Mouse (Mus musculus): ENCODE measurements at regions not wholly inside any gene's neighbourhood (a gene's known extent, or its start where the extent isn't known, plus 50 kb on each side); places are given as distances from the start of the nearest gene placed in this dataset.

GRCm38 (mm10) chr3:50916305-50916854 lies 307.9 kb upstream of the Noct start:
- no peak for ATAC-seq (ENCODE audit: low FRiP score)
- no peak overlapping the region for H3K27ac ChIP-seq (replicated peaks)
- WGBS, result 64% methylated on average over 5 of the region's 5 CpGs
- peaks cover 17% of the 10 kb centered on the region for H3K4me1 ChIP-seq
- H3K4me2 ChIP-seq, result no peak overlapping the region
- no peaks in the 10 kb centered on the region for H3K9me3 ChIP-seq (replicated peaks)
- no peak overlapping the region for H3K9ac ChIP-seq (replicated peaks)
- no peak overlapping the region for H3K4me3 ChIP-seq (replicated peaks)
- H3K27me3 ChIP-seq (replicated peaks), result no peaks in the 10 kb centered on the region
- no peaks in the 10 kb centered on the region for H3K36me3 ChIP-seq

- Histone ChIP-seq H3K4me3 (replicated peaks) (no peak overlapping the region), H3K4me1 (peaks cover 10% of the 10 kb centered on the region), H3K4me2 (no peak overlapping the region), H3K27me3 (replicated peaks) (no peaks in the 10 kb centered on the region), H3K27ac (replicated peaks) (no peak overlapping the region), H3K9me3 (replicated peaks) (no peaks in the 10 kb centered on the region), H3K9ac (replicated peaks) (no peak overlapping the region), H3K36me3 (no peaks in the 10 kb centered on the region)
- WGBS, result 94% methylated on average over 10 of the region's 10 CpGs
- ATAC-seq (ENCODE audit: low FRiP score), result no peak
Measured at GRCm38 (mm10) chr3:50922347-50922746, 301.9 kb upstream of the Noct start.

GRCm38 (mm10) chr3:50922832-50923231 lies 301.4 kb upstream of the Noct start:
- H3K4me1 ChIP-seq, result peaks cover 15% of the 10 kb centered on the region
- no peak overlapping the region for H3K4me2 ChIP-seq
- 78% methylated on average over 5 of the region's 5 CpGs for WGBS
- no peaks in the 10 kb centered on the region for H3K9me3 ChIP-seq (replicated peaks)
- H3K9ac ChIP-seq (replicated peaks), result no peak overlapping the region
- H3K36me3 ChIP-seq, result no peaks in the 10 kb centered on the region
- ATAC-seq (ENCODE audit: low FRiP score), result no peak
- no peak overlapping the region for H3K27ac ChIP-seq (replicated peaks)
- no peak overlapping the region for H3K4me3 ChIP-seq (replicated peaks)
- H3K27me3 ChIP-seq (replicated peaks), result no peaks in the 10 kb centered on the region

- Histone ChIP-seq H3K4me3 (replicated peaks) (no peak overlapping the region), H3K27me3 (replicated peaks) (no peaks in the 10 kb centered on the region), H3K4me1 (peaks cover 15% of the 10 kb centered on the region), H3K36me3 (no peaks in the 10 kb centered on the region), H3K27ac (replicated peaks) (no peak overlapping the region), H3K9me3 (replicated peaks) (no peaks in the 10 kb centered on the region), H3K4me2 (no peak overlapping the region), H3K9ac (replicated peaks) (no peak overlapping the region)
- no peak for ATAC-seq (ENCODE audit: low FRiP score)
- WGBS, result 66% methylated on average over 7 of the region's 7 CpGs
Measured at GRCm38 (mm10) chr3:50923327-50923726, 300.9 kb upstream of the Noct start.

GRCm38 (mm10) chr3:50927318-50927717 lies 296.9 kb upstream of the Noct start:
- 45% methylated on average over 4 of the region's 4 CpGs for WGBS
- Histone ChIP-seq H3K4me1 (peaks cover 19% of the 10 kb centered on the region), H3K4me3 (replicated peaks) (no peak overlapping the region), H3K27ac (replicated peaks) (no peak overlapping the region), H3K9ac (replicated peaks) (no peak overlapping the region), H3K36me3 (no peaks in the 10 kb centered on the region), H3K9me3 (replicated peaks) (no peaks in the 10 kb centered on the region), H3K4me2 (no peak overlapping the region), H3K27me3 (replicated peaks) (no peaks in the 10 kb centered on the region)
- ATAC-seq (ENCODE audit: low FRiP score), result peak; percentile 77

- no peak overlapping the region for H3K4me2 ChIP-seq
Measured at GRCm38 (mm10) chr3:50929013-50929412, 295.2 kb upstream of the Noct start.

GRCm38 (mm10) chr3:50932397-50933089 lies 291.7 kb upstream of the Noct start:
- Histone ChIP-seq H3K4me3 (replicated peaks) (no peak overlapping the region), H3K9ac (replicated peaks) (no peak overlapping the region), H3K36me3 (no peaks in the 10 kb centered on the region), H3K9me3 (replicated peaks) (no peaks in the 10 kb centered on the region), H3K4me2 (no peak overlapping the region), H3K27ac (replicated peaks) (peak overlapping the region; percentile 35; the same call in 1 of the 2 replicates), H3K27me3 (replicated peaks) (no peaks in the 10 kb centered on the region), H3K4me1 (peaks cover 14% of the 10 kb centered on the region)
- WGBS, result 49% methylated on average over 10 of the region's 10 CpGs
- ATAC-seq (ENCODE audit: low FRiP score), result 0 out of 2 replicates have a peak, but pooled peaks have one; percentile 26

More at GRCm38 (mm10) chr3:50929013-50929412, 295.2 kb upstream of the Noct start:
- ATAC-seq (ENCODE audit: low FRiP score), result no peak
- no peaks in the 10 kb centered on the region for H3K27me3 ChIP-seq (replicated peaks)
- H3K4me1 ChIP-seq, result peaks cover 27% of the 10 kb centered on the region
- no peak overlapping the region for H3K27ac ChIP-seq (replicated peaks)
- H3K4me3 ChIP-seq (replicated peaks), result no peak overlapping the region
- whole genome bisulfite sequencing, result 90% methylated on average over 1 of the region's 1 CpGs
- H3K9ac ChIP-seq (replicated peaks), result no peak overlapping the region
- no peaks in the 10 kb centered on the region for H3K36me3 ChIP-seq
- H3K9me3 ChIP-seq (replicated peaks), result no peaks in the 10 kb centered on the region

- Histone ChIP-seq H3K9me3 (replicated peaks) (no peaks in the 10 kb centered on the region), H3K27ac (replicated peaks) (peak overlapping the region; percentile 35; the same call in 1 of the 2 replicates), H3K9ac (replicated peaks) (no peak overlapping the region), H3K4me3 (replicated peaks) (no peak overlapping the region), H3K4me2 (no peak overlapping the region), H3K4me1 (peaks cover 12% of the 10 kb centered on the region), H3K27me3 (replicated peaks) (no peaks in the 10 kb centered on the region), H3K36me3 (no peaks in the 10 kb centered on the region)
- peak; percentile 67; the same call in 1 of the 2 replicates for ATAC-seq (ENCODE audit: low FRiP score)
- WGBS, result 42% methylated on average over 3 of the region's 3 CpGs
Measured at GRCm38 (mm10) chr3:50933090-50933443, 291.2 kb upstream of the Noct start.

GRCm38 (mm10) chr3:50939602-50940001 lies 284.6 kb upstream of the Noct start:
- Histone ChIP-seq H3K27me3 (replicated peaks) (no peaks in the 10 kb centered on the region), H3K9me3 (replicated peaks) (no peaks in the 10 kb centered on the region), H3K4me2 (no peak overlapping the region), H3K9ac (replicated peaks) (no peak overlapping the region), H3K4me1 (no peaks in the 10 kb centered on the region), H3K27ac (replicated peaks) (no peak overlapping the region), H3K4me3 (replicated peaks) (no peak overlapping the region), H3K36me3 (no peaks in the 10 kb centered on the region)
- WGBS, result 64% methylated on average over 5 of the region's 5 CpGs
- no peak for ATAC-seq (ENCODE audit: low FRiP score)

- no peaks in the 10 kb centered on the region for H3K36me3 ChIP-seq
- no peak overlapping the region for H3K4me2 ChIP-seq
- no peak overlapping the region for H3K4me3 ChIP-seq (replicated peaks)
- H3K9ac ChIP-seq (replicated peaks), result no peak overlapping the region
- no peaks in the 10 kb centered on the region for H3K9me3 ChIP-seq (replicated peaks)
- no peak overlapping the region for H3K27ac ChIP-seq (replicated peaks)
- H3K4me1 ChIP-seq, result no peaks in the 10 kb centered on the region
- no peak for ATAC-seq (ENCODE audit: low FRiP score)
- H3K27me3 ChIP-seq (replicated peaks), result no peaks in the 10 kb centered on the region
- 54% methylated on average over 3 of the region's 3 CpGs for WGBS
Measured at GRCm38 (mm10) chr3:50940656-50941055, 283.6 kb upstream of the Noct start.

GRCm38 (mm10) chr3:50953456-50953855 lies 270.8 kb upstream of the Noct start:
- Histone ChIP-seq H3K4me1 (no peaks in the 10 kb centered on the region), H3K27me3 (replicated peaks) (no peaks in the 10 kb centered on the region), H3K4me2 (no peak overlapping the region), H3K9ac (replicated peaks) (no peak overlapping the region), H3K27ac (replicated peaks) (0 out of 2 replicates have a peak overlapping the region, but pooled peaks have one; percentile 37), H3K36me3 (no peaks in the 10 kb centered on the region), H3K9me3 (replicated peaks) (no peaks in the 10 kb centered on the region), H3K4me3 (replicated peaks) (no peak overlapping the region)
- WGBS, result 59% methylated on average over 6 of the region's 6 CpGs
- ATAC-seq (ENCODE audit: low FRiP score), result no peak

- Histone ChIP-seq H3K4me3 (replicated peaks) (no peak overlapping the region), H3K27me3 (replicated peaks) (no peaks in the 10 kb centered on the region), H3K9ac (replicated peaks) (no peak overlapping the region), H3K9me3 (replicated peaks) (no peaks in the 10 kb centered on the region), H3K36me3 (no peaks in the 10 kb centered on the region), H3K27ac (replicated peaks) (no peak overlapping the region), H3K4me2 (no peak overlapping the region), H3K4me1 (peaks cover 2% of the 10 kb centered on the region; the same call in 1 of the 2 replicates)
- no peak for ATAC-seq (ENCODE audit: low FRiP score)
- WGBS, result 81% methylated on average over 2 of the region's 2 CpGs
Measured at GRCm38 (mm10) chr3:50970386-50970785, 253.9 kb upstream of the Noct start.
